Mouse (Mus musculus) E14TG2a.4 (cell line): ENCODE measurements at regions not wholly inside any gene's neighbourhood (a gene's known extent, or its start where the extent isn't known, plus 50 kb on each side); places are given as distances from the start of the nearest gene placed in this dataset.

Source experiments
- CTCF ChIP-seq: conservative IDR thresholded peaks from 2 replicates; pipeline ENCODE4 v1.5.1; 2014; ENCODE audit warnings: low read length
- NANOG ChIP-seq: IDR thresholded peaks from 2 replicates; pipeline ENCODE4 v1.6.1; 2014; ENCODE audit warnings: borderline replicate concordance, low read length, mixed read lengths
- POU5F1 ChIP-seq: IDR thresholded peaks from 2 replicates; pipeline ENCODE4 v1.6.1; 2014; ENCODE audit warnings: low read length, borderline replicate concordance

- TF ChIP-seq CTCF (no peak), POU5F1 (no peak), NANOG (no peak)
Measured at GRCm38 (mm10) chr12:12826431-12826830, 115.3 kb downstream of the Mycn start.
